Mouse (Mus musculus) adrenal gland, postnatal 25 days (tissue): ENCODE measurements around the gene Olfr105-ps. TPM values are rescaled to one million over a fixed set of nuclear protein-coding genes. Genes with fewer than 3 reads are reported as not detected.

Experiments used
- DNase-seq: peaks from one replicate; pipeline ENCODE4 v3.0.0; 2021; ENCODE audit warnings: mixed read lengths
- long read RNA-seq: library from polyadenylated mRNA; stranded (forward); transcript quantifications from one replicate; pipeline ENCODE4 v2.0.0, GENCODE M21; 2021
- total RNA-seq: library from RNA; stranded (reverse); gene quantifications from 2 replicates; pipeline ENCODE4 v1.2.3, GENCODE M21; 2021

Gene Olfr105-ps
- not detected in 2 replicates for total RNA-seq
- long read RNA-seq: 0 reads

GRCm38 (mm10) chr17:37378733-37379132, at the start of gene Olfr105-ps:
Gene Olfr105-ps (plus strand): TSS chr17:37379033.
- DNase-seq: no peak

DNA sequence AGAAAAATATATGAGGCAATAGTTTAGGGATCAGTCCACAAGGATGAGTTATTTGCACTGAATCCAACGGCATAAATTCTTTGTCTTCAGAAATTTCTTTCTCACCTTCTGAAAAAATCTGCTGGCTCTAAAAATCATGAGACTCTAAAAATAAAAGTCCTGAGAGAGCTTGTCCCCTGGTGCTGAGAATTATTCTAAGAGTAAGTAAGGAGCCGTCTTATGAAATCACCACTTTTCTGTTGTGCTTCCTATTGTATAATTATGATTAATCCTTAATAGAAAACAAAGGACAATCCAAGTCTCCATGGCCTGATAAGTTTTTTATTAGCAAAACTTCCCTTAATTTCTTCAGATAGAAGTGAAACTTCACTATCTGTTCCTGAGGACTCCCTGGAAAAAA, 39.2 kb upstream of the Olfr105-ps start, which contains the start of gene Olfr103:
Gene Olfr103 (minus strand): TSS at position 101 of the 400 bp plus-strand sequence.
- DNase-seq: no peak

GRCm38 (mm10) chr17:37359282-37359681, 19.6 kb upstream of the Olfr105-ps start, which contains the start of gene Olfr104-ps:
Gene Olfr104-ps (plus strand): TSS chr17:37359582.
- DNase-seq: no peak

GRCm38 (mm10) chr17:37390093-37390492, 11.3 kb downstream of the Olfr105-ps start, which contains the start of gene Olfr106-ps:
Gene Olfr106-ps (plus strand): TSS chr17:37390393.
- DNase-seq: no peak

DNA sequence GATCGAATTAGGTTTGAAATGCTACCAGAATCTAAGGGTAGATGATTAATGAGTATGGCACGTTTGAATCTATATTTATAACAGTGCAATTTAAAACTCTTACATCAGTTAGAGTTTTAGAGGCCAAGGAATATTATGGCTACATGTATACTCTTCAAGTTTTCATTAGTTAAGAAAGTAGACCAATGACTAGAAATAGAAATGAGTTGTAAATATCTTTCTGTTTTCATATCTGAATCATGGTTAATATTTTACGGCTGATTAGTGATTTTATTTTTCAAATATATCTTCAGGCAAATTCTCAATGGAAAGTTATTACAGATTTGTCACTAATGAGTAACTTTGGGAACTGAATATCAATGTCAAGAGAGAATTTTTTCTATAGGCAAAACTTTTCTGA, 20.1 kb downstream of the Olfr105-ps start, which contains the start of gene Olfr107:
Gene Olfr107 (plus strand): TSS at position 301 of the 400 bp plus-strand sequence.
- DNase-seq: no peak

DNA sequence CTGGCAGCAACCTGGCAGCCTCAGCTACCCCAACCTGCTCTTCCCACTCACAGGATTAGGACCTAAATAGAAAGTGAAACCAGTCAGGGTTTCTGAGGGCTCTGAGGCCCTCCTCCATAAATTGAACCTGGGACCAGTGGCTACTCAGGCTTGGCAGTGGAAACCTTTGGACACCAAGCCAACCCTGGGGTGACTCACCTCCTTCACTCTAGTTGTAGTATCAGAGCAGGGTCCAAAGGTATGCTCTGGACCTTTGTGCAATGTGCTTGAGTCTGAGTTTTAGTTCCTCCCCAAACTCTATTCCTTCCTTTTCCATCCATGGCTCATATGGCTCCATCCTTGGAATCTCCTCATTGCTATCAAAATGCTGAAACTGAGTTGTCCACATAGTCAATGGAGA, 34.5 kb downstream of the Olfr105-ps start:
- no peak for DNase-seq

Other genes starting within 250 kb of the Olfr105-ps start
- not detected in 2 replicates for gene Olfr93, start 217.5 kb upstream of the Olfr105-ps start, total RNA-seq
- not detected in 2 replicates for gene Ubd, start 185.1 kb upstream of the Olfr105-ps start, total RNA-seq
- not detected in 2 replicates for gene Olfr94, start 178.0 kb upstream of the Olfr105-ps start, total RNA-seq
- not detected in 2 replicates for gene Olfr95, start 165.9 kb upstream of the Olfr105-ps start, total RNA-seq
- gene Olfr96, start 158.9 kb upstream of the Olfr105-ps start, total RNA-seq: not detected in 2 replicates
- gene Olfr97, start 141.7 kb upstream of the Olfr105-ps start, total RNA-seq: not detected in 2 replicates
- not detected in 2 replicates for gene Olfr98, start 115.3 kb upstream of the Olfr105-ps start, total RNA-seq
- 2.6 and 5.4 TPM in 2 replicates for gene H2-M3, start 108.8 kb upstream of the Olfr105-ps start, total RNA-seq
- gene Olfr99, start 95.6 kb upstream of the Olfr105-ps start, total RNA-seq: not detected in 2 replicates
- gene Olfr101, start 74.7 kb upstream of the Olfr105-ps start, total RNA-seq: not detected in 2 replicates
- not detected in 2 replicates for gene Olfr102, start 62.0 kb upstream of the Olfr105-ps start, total RNA-seq
- gene Olfr103, start 39.3 kb upstream of the Olfr105-ps start, total RNA-seq: not detected in 2 replicates
- not detected in 2 replicates for gene Olfr104-ps, start 19.5 kb upstream of the Olfr105-ps start, total RNA-seq
- gene Olfr106-ps, start 11.4 kb downstream of the Olfr105-ps start, total RNA-seq: not detected in 2 replicates
- not detected in 2 replicates for gene Olfr107, start 20.2 kb downstream of the Olfr105-ps start, total RNA-seq
- not detected in 2 replicates for gene Olfr108, start 66.4 kb downstream of the Olfr105-ps start, total RNA-seq
- not detected in 2 replicates for gene Olfr109, start 79.9 kb downstream of the Olfr105-ps start, total RNA-seq
- not detected in 2 replicates for gene H2-M2, start 104.5 kb downstream of the Olfr105-ps start, total RNA-seq
- gene Olfr110, start 113.4 kb downstream of the Olfr105-ps start, total RNA-seq: not detected in 2 replicates
- gene Olfr111, start 129.0 kb downstream of the Olfr105-ps start, total RNA-seq: 0.39 TPM in 1 of 2 replicates, not detected in the other
- not detected in 2 replicates for gene Olfr112, start 190.4 kb downstream of the Olfr105-ps start, total RNA-seq
- not detected in 2 replicates for gene Olfr113, start 198.6 kb downstream of the Olfr105-ps start, total RNA-seq
- not detected in 2 replicates for gene Olfr114, start 213.7 kb downstream of the Olfr105-ps start, total RNA-seq
- gene Olfr115, start 248.1 kb downstream of the Olfr105-ps start, total RNA-seq: not detected in 2 replicates
- not detected in 2 replicates for gene Olfr116, start 248.2 kb downstream of the Olfr105-ps start, total RNA-seq